Mouse (Mus musculus): ENCODE measurements at regions not wholly inside any gene's neighbourhood (a gene's known extent, or its start where the extent isn't known, plus 50 kb on each side); places are given as distances from the start of the nearest gene placed in this dataset.

DNA sequence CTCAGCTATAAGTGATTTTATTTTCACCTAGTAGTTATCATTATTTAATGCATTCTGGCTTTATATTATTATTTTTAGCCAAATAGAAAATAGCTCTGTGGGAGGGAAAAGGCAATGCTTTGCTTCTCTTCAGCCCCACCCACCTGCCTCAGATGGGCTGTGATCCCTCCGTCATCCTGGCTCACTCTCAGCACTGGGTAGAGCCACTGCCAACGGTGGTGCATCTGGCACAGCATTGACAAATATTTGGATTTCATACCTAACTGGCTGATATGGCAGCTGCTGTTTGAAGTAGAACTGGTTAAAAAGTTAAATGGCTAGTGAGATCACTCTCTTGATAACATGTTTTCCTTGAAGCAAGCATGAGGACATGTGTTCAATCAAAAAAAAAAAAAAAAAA lies 53.6 kb upstream of the Dars start:
- Histone ChIP-seq H3K4me1 (ENCODE audit: insufficient read depth, low read length) (peaks cover 11% of the 10 kb centered on the region), H3K9ac (replicated peaks; ENCODE audit: low read length) (no peak overlapping the region), H3K9me3 (ENCODE audit: low read length) (no peaks in the 10 kb centered on the region), H3K4me2 (replicated peaks; ENCODE audit: low read depth, low read length) (no peak overlapping the region), H3K4me3 (ENCODE audit: low read length) (no peak overlapping the region), H3K36me3 (ENCODE audit: insufficient read depth, low read length) (no peaks in the 10 kb centered on the region), H3K27ac (ENCODE audit: low read length) (no peak overlapping the region), H3K27me3 (ENCODE audit: insufficient read depth, low read length) (no peaks in the 10 kb centered on the region)
- WGBS: 81% methylated on average over 2 of the region's 2 CpGs
- no peak for ATAC-seq (ENCODE audit: low FRiP score, low TSS enrichment)

DNA sequence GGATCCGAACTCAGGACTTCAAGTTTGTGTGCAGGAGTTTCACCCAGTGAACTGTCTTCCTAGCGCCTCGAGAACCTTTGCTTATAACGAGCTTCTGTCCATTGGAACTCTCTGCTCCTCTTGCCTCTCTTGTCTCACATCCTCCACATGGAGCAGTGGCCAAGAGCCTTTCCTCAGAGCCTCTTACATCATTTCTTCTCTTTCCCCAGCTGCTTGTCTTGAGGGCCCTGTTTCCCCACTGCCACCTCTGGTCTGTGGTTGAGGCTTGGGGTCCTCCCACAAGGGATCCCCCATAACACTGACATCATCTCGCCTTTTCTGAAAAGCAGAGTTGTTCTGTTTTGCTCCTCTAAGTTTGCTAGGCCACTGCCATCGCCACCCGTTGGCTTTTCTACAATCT lies 51.9 kb upstream of the Dars start:
- Histone ChIP-seq H3K4me1 (ENCODE audit: insufficient read depth, low read length) (peaks cover 11% of the 10 kb centered on the region), H3K27ac (ENCODE audit: low read length) (no peak overlapping the region), H3K27me3 (ENCODE audit: insufficient read depth, low read length) (no peaks in the 10 kb centered on the region), H3K9me3 (ENCODE audit: low read length) (no peaks in the 10 kb centered on the region), H3K36me3 (ENCODE audit: insufficient read depth, low read length) (no peaks in the 10 kb centered on the region), H3K4me3 (ENCODE audit: low read length) (no peak overlapping the region), H3K9ac (replicated peaks; ENCODE audit: low read length) (no peak overlapping the region), H3K4me2 (replicated peaks; ENCODE audit: low read depth, low read length) (no peak overlapping the region)
- 96% methylated on average over 7 of the region's 7 CpGs for WGBS
- ATAC-seq (ENCODE audit: low FRiP score, low TSS enrichment): no peak

All from kidney, embryonic 16.5 days (tissue).